Mouse (Mus musculus) ES-Bruce4 (cell line): ENCODE measurements at regions not wholly inside any gene's neighbourhood (a gene's known extent, or its start where the extent isn't known, plus 50 kb on each side); places are given as distances from the start of the nearest gene placed in this dataset.
A peak's percentile ranks its signal among the peaks of the same experiment; 100 is the strongest.

Experiments
- H3K27ac ChIP-seq: 2 replicates; pipeline ENCODE4 v1.5.1; 2012; ENCODE audit warnings: low read length, inconsistent platforms; ENCODE audit not compliant: insufficient read depth
- H3K27me3 ChIP-seq: 2 replicates; pipeline ENCODE4 v1.6.1; 2012; ENCODE audit warnings: mild to moderate bottlenecking, low read length, inconsistent platforms; ENCODE audit not compliant: control insufficient read depth, poor library complexity, insufficient read depth, severe bottlenecking
- H3K36me3 ChIP-seq: 2 replicates; pipeline ENCODE4 v1.6.1; 2012; ENCODE audit warnings: inconsistent platforms, mild to moderate bottlenecking, low read length, moderate library complexity; ENCODE audit not compliant: control insufficient read depth, poor library complexity, insufficient read depth, severe bottlenecking
- H3K4me1 ChIP-seq: one replicate; pipeline ENCODE4 v1.8.1; 2011; ENCODE audit warnings: low read length; ENCODE audit not compliant: control insufficient read depth, insufficient read depth
- H3K4me3 ChIP-seq: 2 replicates; pipeline ENCODE4 v1.5.1; 2011; ENCODE audit warnings: low read depth, mild to moderate bottlenecking, low read length
- H3K9ac ChIP-seq: 2 replicates; pipeline ENCODE4 v1.6.1; 2012; ENCODE audit warnings: low read depth, mild to moderate bottlenecking, inconsistent platforms; ENCODE audit not compliant: poor library complexity, severe bottlenecking
- H3K9me3 ChIP-seq: replicated peaks from 2 replicates; pipeline ENCODE4 v1.6.1; 2012; ENCODE audit warnings: mild to moderate bottlenecking, low read length, inconsistent platforms; ENCODE audit not compliant: control insufficient read depth, poor library complexity, insufficient read depth, severe bottlenecking
- CTCF ChIP-seq: IDR thresholded peaks from one replicate; pipeline ENCODE4 v1.8.1; 2011; ENCODE audit warnings: low read depth, low read length
- EP300 ChIP-seq: IDR thresholded peaks from 2 replicates; pipeline ENCODE4 v1.6.1; 2011; ENCODE audit warnings: low read depth, low read length; ENCODE audit not compliant: insufficient read depth
- POLR2A ChIP-seq: IDR thresholded peaks from one replicate; pipeline ENCODE4 v1.8.1; 2011; ENCODE audit warnings: low read length; ENCODE audit not compliant: insufficient read depth

- Histone ChIP-seq H3K4me3 (no peak overlapping the region), H3K4me1 (no peaks in the 10 kb centered on the region), H3K9ac (no peak overlapping the region), H3K27me3 (no peaks in the 10 kb centered on the region), H3K9me3 (peaks cover 5% of the 10 kb centered on the region), H3K36me3 (no peaks in the 10 kb centered on the region), H3K27ac (no peak overlapping the region)
- TF ChIP-seq POLR2A, result no peak
- peak; percentile 54; the same call in 1 of the 2 replicates for TF ChIP-seq EP300
- TF ChIP-seq CTCF, result no peak
Measured at GRCm38 (mm10) chr5:148454200-148454599, 54.5 kb upstream of the Slc7a1 start.

DNA sequence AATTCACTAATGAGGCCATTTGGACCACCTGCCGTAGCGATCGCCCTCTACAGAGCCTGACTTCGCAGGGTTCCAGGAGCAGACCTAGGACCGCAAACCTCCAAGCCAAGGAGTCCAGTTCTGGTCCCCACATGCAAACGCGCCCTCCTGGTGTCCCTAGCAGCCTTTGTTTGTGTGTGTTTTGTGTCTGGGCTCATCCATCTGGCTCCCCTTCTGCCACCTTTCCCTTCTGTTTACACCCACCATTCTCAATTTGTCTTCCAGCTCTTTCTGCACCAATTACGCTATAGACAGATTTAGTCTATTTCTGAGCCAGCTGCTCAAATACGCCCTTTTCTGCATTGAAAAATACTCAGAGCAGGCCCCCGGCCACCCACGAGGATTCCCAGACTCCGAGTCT is 54.1 kb upstream of the Slc7a1 start:
- Histone ChIP-seq H3K27me3 (no peaks in the 10 kb centered on the region), H3K4me1 (no peaks in the 10 kb centered on the region), H3K9ac (no peak overlapping the region), H3K4me3 (no peak overlapping the region), H3K27ac (no peak overlapping the region), H3K36me3 (no peaks in the 10 kb centered on the region), H3K9me3 (peaks cover 5% of the 10 kb centered on the region)
- no peak for TF ChIP-seq POLR2A
- TF ChIP-seq EP300, result peak; percentile 64; the same call in 1 of the 2 replicates

DNA sequence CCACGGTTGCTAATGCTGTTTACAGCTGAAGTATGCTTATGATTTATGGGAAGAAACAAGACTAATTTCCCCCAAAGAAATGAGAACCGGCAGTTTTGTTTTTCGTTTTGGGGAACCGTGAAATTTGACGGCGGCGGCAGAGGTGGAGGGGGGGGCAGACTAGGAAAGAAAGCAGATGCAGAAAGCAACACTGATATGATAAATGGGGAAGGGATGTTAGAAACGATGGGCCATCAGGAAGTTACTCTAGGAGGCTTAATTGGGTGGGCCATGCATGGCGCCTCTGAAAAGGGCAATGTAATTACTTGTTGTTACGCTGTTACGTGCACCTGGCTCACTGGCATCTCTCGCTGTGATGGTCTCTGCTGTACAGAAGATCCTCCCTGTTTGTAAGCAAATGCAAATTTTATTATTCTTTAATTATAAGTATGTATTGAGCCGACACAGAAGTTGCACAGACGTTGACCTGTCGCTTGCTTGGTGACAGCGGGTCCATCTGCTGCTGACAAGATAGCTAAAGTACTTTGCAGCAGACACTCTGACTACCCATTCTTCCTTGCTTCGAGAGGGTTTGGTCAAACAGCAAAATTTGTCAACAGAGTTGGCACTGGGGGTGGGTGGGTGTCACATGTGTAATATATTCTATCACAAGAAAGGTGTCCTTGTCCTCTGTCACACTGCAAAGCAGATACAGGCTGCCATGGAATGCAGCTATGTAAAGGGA is 53.4 kb upstream of the Slc7a1 start:
- no peak overlapping the region for H3K27ac ChIP-seq
- no peak overlapping the region for H3K9ac ChIP-seq
- H3K36me3 ChIP-seq, result no peaks in the 10 kb centered on the region
- H3K4me1 ChIP-seq, result no peaks in the 10 kb centered on the region
- TF ChIP-seq CTCF, result no peak
- TF ChIP-seq POLR2A, result no peak
- TF ChIP-seq EP300, result no peak
- H3K4me3 ChIP-seq, result no peak overlapping the region
- no peaks in the 10 kb centered on the region for H3K27me3 ChIP-seq
- H3K9me3 ChIP-seq, result peaks cover 5% of the 10 kb centered on the region

DNA sequence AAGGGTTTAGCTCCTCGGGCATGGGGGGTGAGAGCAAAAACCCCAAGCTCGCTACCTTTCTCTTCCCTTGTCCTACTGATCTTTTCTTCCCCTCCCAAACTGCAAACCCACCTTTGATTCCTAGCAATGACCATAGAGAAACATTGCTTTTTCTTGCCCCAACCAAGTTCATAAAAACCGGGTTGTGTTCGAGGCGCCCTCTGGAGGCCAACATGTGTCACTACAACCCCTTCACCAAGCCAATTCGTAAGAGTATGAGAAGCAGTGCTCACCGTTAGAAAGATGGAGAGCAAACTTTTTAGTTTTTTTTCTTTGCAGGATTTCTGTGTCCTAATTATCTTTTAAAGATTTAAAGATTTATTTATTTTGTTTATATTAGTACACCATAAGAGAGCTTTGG is 52.1 kb upstream of the Slc7a1 start:
- Histone ChIP-seq H3K9ac (no peak overlapping the region), H3K9me3 (peaks cover 5% of the 10 kb centered on the region), H3K4me1 (no peaks in the 10 kb centered on the region), H3K36me3 (no peaks in the 10 kb centered on the region), H3K27ac (no peak overlapping the region), H3K4me3 (no peak overlapping the region), H3K27me3 (no peaks in the 10 kb centered on the region)
- no peak for TF ChIP-seq POLR2A
- peak; percentile 69 for TF ChIP-seq CTCF

DNA sequence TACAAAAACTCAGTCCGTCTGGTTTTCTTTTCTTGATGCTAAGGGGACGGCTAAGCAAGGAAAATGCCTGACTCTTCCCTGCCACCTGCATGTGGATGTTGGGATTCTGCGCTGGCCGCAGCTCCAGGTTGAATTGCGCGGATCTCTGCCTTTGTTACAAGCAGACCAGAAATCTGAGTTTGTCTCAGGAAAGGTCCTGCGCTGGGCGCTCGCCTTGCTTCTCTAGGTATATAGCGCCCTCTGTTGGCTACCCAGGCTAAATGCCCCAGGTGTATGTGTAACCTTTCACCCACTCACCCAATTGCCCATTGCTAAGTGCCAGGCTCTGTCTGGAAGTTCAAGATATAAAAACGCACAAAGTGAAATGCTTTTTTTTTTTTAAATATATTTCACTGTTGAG is 51.2 kb upstream of the Slc7a1 start:
- TF ChIP-seq EP300 (no peak), POLR2A (no peak), CTCF (peak; percentile 79)
- H3K4me1 ChIP-seq, result no peaks in the 10 kb centered on the region
- H3K36me3 ChIP-seq, result no peaks in the 10 kb centered on the region
- no peak overlapping the region for H3K27ac ChIP-seq
- peaks cover 5% of the 10 kb centered on the region for H3K9me3 ChIP-seq
- H3K4me3 ChIP-seq, result no peak overlapping the region
- no peak overlapping the region for H3K9ac ChIP-seq
- no peaks in the 10 kb centered on the region for H3K27me3 ChIP-seq
